Comparison of ENCODE assay signal across 8 mouse cellular contexts in genomic region chr2:120731877-120732530, GRCm38 (mm10).
DNase-seq lines count a peak whose midpoint lies in the region; ATAC-seq and TF ChIP-seq lines count a peak whose summit lies in the region.

No protein-coding gene starts in this region.

- WGBS in liver, adult 2 months = 41% methylated on average over 7 of the region's 7 CpGs
- 34% methylated on average over 7 of the region's 7 CpGs for WGBS in midbrain, postnatal 0 days

- no peak overlapping the region for H3K9ac ChIP-seq in liver, adult 2 months (ENCODE audit: low read depth, low read length)
- H3K9ac ChIP-seq in midbrain, postnatal 0 days (replicated peaks; ENCODE audit: low read length, poor library complexity, severe bottlenecking) = peak overlapping the region; percentile 89; the same call in 1 of the 2 replicates

- no peaks in the 10 kb centered on the region for H3K9me3 ChIP-seq in midbrain, postnatal 0 days (ENCODE audit: low read length)

- H3K27ac ChIP-seq in liver, adult 2 months (replicated peaks; ENCODE audit: insufficient read depth, low read depth, low read length) = peak overlapping the region; percentile 29; the same call in 1 of the 2 replicates
- H3K27ac ChIP-seq in cortical plate, adult 2 months (ENCODE audit: insufficient read depth, low read length) = no peak overlapping the region
- H3K27ac ChIP-seq in midbrain, postnatal 0 days (ENCODE audit: low read depth, low read length) = peak overlapping the region; percentile 82; the same call in 1 of the 2 replicates

- TF ChIP-seq POLR2A in liver, adult 2 months (IDR thresholded peaks at IDR 0.05; ENCODE audit: extremely low read depth, insufficient read depth, low read length) = no peak
- no peak for TF ChIP-seq POLR2A in cortical plate, adult 2 months (IDR thresholded peaks at IDR 0.05; ENCODE audit: extremely low read depth, insufficient read depth, low read length)

- H3K27me3 ChIP-seq in liver, adult 2 months (ENCODE audit: control insufficient read depth, insufficient read depth, low read length) = no peaks in the 10 kb centered on the region
- no peaks in the 10 kb centered on the region for H3K27me3 ChIP-seq in midbrain, postnatal 0 days (ENCODE audit: insufficient read depth, low read length)

- no peak for DNase-seq in liver, adult 2 months (ENCODE audit: extremely low read depth, low read depth, low spot score)
- DNase-seq in liver = no peak
- no peak for DNase-seq in midbrain, postnatal 0 days (ENCODE audit: low spot score)
- DNase-seq in gastrocnemius, postnatal 25 days = no peak
- no peak for DNase-seq in thymus, postnatal 36 days
- no peak for DNase-seq in adrenal gland, adult 18-20 months (ENCODE audit: low spot score in 2 of 2)

- TF ChIP-seq CTCF in liver, adult 2 months (IDR thresholded peaks at IDR 0.05; ENCODE audit: low read depth, low read length) = no peak
- no peak for TF ChIP-seq CTCF in cortical plate, adult 2 months (IDR thresholded peaks at IDR 0.05; ENCODE audit: extremely low read depth, insufficient read depth, low read length)
- TF ChIP-seq CTCF in midbrain, postnatal 0 days (IDR thresholded peaks at IDR 0.05) = no peak

- H3K36me3 ChIP-seq in liver, adult 2 months (ENCODE audit: control insufficient read depth, insufficient read depth, low read length) = peaks cover 8% of the 10 kb centered on the region
- peaks cover 11% of the 10 kb centered on the region; the same call in 1 of the 2 replicates for H3K36me3 ChIP-seq in midbrain, postnatal 0 days (ENCODE audit: insufficient read depth, low read length)

- peak; percentile 8 for ATAC-seq in inflammation-experienced regulatory T-cells, adult 6 months
- no peak; the same call in 1 of the 2 replicates for ATAC-seq in midbrain, postnatal 0 days (ENCODE audit: low FRiP score)

- H3K79me2 ChIP-seq in liver, adult 2 months (ENCODE audit: control insufficient read depth, insufficient read depth, low read length) = no peaks in the 10 kb centered on the region; the same call in 1 of the 2 replicates

- peak overlapping the region; percentile 71 for H3K4me2 ChIP-seq in midbrain, postnatal 0 days (ENCODE audit: low read depth, low read length, poor library complexity, severe bottlenecking)

- H3K4me1 ChIP-seq in liver, adult 2 months (ENCODE audit: control insufficient read depth, insufficient read depth, low read length) = peaks cover 7% of the 10 kb centered on the region
- peaks cover 8% of the 10 kb centered on the region; the same call in 1 of the 2 replicates for H3K4me1 ChIP-seq in cortical plate, adult 2 months (ENCODE audit: control insufficient read depth, insufficient read depth, low read length)
- H3K4me1 ChIP-seq in midbrain, postnatal 0 days (ENCODE audit: insufficient read depth, low read length) = peaks cover 12% of the 10 kb centered on the region; the same call in 1 of the 2 replicates

- no peak overlapping the region for H3K4me3 ChIP-seq in liver, adult 2 months (ENCODE audit: insufficient read depth, low read depth, low read length)
- H3K4me3 ChIP-seq in cortical plate, adult 2 months (ENCODE audit: insufficient read depth, low read length) = peak overlapping the region; percentile 100
- peak overlapping the region; percentile 96 for H3K4me3 ChIP-seq in midbrain, postnatal 0 days (ENCODE audit: low read depth, low read length)
